Mouse (Mus musculus): ENCODE results near the gene Phldb3.

DNA sequence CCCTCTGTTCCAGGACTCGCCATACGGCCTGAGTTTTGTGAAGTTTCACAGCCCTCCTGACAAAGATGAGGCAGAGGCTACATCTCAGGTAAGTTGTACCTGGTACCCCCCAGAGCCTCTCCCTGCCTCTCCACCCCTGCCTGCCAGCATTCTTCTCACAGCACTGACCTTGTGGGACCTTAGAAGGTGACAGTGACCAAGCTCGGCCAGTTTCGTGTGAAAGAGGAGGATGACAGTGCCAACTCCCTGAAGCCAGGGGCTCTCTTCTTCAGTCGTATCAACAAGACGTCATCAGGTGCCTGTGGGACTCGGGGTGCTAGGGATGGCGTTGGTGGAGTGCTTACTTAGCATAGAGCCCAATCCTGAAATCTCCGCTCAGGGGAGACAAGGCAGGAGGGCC is 44.4 kb upstream of the Phldb3 start:
- TF ChIP-seq CTCF (IDR thresholded peaks at IDR 0.05) (no peak), EP300 (IDR thresholded peaks at IDR 0.05) (no peak)

Measured in lung, postnatal 0 days (tissue).